Mouse (Mus musculus): ENCODE data around the gene Tkt. TPM values are rescaled to one million over a fixed set of nuclear protein-coding genes. Genes with fewer than 3 reads are reported as not detected.
A peak's percentile ranks its signal among the peaks of the same experiment; 100 is the strongest.

Tkt gene
- 210 and 213 TPM in 2 replicates for polyA plus RNA-seq (2015; fragmentation: Nextera tagmentation; extraction: Ambion mirVana)

DNA sequence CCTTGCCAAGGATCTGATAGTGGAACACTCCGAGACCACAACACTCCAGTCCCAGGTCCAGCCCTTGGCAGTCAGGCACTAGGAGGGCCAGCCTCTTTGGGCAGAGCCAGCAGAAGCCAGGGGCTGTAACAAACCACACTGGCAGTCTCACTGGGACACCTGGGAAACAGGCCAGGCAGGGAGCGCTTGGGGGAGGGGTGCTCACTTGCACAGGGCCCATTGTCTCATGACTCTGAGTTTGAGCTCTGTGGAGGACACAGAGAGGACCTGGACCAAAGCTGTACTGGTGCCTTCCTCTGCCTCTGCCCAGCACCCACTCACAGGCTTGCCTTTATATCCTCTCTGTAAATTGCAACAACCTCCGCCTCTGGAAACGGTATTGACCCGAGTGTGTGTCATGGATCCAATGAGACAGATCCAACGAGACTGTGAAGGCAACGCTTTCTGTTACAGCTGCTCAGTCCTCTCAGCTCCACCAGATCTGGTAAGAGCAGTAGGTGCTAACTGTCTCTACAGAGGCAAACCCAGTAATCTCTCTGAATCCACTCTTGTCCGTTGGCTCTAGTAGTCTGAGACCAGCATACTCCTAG is at the start of gene Tkt:
Gene Tkt, plus strand, starts transcription at position 229 of the 590 bp plus-strand sequence.
- H3K36me3 ChIP-seq: no peaks in the 10 kb centered on the region
- ATAC-seq: peak; percentile 22
- peak within 1 kb of the TSS; percentile 92 for H3K9ac ChIP-seq (replicated peaks)
- H3K9me3 ChIP-seq: no peaks in the 10 kb centered on the region
- H3K27ac ChIP-seq: peak within 1 kb of the TSS; percentile 93
- peak within 1 kb of the TSS; percentile 71 for H3K4me3 ChIP-seq (replicated peaks)
- peaks cover 34% of the 10 kb centered on the region for H3K4me1 ChIP-seq (replicated peaks)
- WGBS: 29% methylated on average over 8 of the region's 8 CpGs
- peak within 1 kb of the TSS; percentile 92 for H3K4me2 ChIP-seq (replicated peaks)
- no peaks in the 10 kb centered on the region for H3K27me3 ChIP-seq

DNA sequence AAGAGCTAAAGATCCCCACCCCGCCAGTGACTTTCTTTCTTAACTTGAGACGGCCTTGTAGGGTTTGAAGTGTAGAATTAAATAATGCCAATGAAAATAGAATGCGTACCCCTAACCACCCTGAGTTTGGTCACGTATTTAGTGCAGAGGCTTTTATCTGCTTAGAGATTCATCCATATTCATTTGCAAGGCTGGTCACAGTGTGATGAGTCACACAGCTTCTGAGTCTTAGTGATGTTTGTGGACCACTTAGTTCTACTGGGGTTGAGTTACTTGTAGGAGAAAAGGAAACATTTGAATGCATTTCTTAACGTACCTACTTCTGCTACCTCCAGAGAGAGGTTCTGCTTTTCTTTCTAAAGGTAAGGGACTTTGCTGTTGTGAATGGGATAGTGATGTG is 43.2 kb upstream of the Tkt start:
- Histone ChIP-seq H3K27ac (no peak overlapping the region), H3K9ac (replicated peaks) (no peak overlapping the region), H3K4me2 (replicated peaks) (no peak overlapping the region), H3K4me3 (replicated peaks) (no peak overlapping the region), H3K36me3 (peaks cover 58% of the 10 kb centered on the region), H3K4me1 (replicated peaks) (no peaks in the 10 kb centered on the region), H3K9me3 (no peaks in the 10 kb centered on the region), H3K27me3 (no peaks in the 10 kb centered on the region)
- WGBS: 81% methylated on average over 5 of the region's 5 CpGs
- no peak for ATAC-seq

DNA sequence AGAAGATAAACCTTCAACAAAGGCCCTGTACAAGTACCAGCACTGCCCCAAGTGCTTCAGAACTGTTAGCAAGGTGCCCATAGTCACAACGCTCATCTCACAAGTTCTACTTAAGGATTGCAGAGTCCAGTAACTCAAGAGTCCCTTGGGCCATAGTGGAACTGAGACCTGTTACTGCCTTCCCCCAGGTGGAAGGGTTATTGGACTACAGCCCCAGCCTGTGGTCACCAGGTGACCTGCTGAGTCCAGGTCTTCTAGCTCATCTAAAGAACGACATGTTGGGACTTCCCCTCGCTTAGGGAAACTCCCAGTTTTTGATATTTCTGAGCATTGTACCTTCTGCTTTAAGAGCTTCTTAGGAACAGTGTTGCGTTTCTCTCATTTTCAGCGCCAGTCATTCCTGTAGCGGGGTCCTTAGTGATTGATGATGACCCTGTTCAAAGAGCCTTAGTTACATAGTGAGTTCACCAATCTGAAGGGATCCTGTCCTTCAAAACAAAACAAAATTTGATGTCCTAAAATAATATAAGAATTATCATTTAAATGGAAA is 37.9 kb upstream of the Tkt start:
- WGBS: 95% methylated on average over 6 of the region's 6 CpGs
- Histone ChIP-seq H3K36me3 (peaks cover 66% of the 10 kb centered on the region), H3K4me1 (replicated peaks) (no peaks in the 10 kb centered on the region), H3K4me2 (replicated peaks) (no peak overlapping the region), H3K27ac (no peak overlapping the region), H3K27me3 (no peaks in the 10 kb centered on the region), H3K9ac (replicated peaks) (no peak overlapping the region), H3K4me3 (replicated peaks) (no peak overlapping the region), H3K9me3 (no peaks in the 10 kb centered on the region)
- no peak for ATAC-seq

DNA sequence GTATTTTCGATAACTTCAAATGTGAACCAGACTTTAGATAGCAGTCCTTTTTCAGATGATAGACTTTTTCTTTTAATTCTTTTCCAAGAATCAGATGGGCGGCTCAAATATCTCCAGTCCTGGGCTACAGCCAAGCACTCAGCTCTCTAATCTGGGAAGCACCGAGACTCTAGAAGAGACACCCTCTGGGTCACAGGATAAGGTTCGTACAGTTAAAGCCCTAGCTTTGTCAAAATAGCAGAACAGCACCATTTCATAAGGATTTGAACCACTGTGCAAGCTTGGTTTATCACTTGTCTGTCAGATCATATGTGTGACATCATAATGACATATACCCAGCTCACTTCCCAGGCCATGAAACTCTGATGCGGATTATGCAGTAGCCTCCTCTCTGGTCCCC is 35.3 kb upstream of the Tkt start:
- Histone ChIP-seq H3K9ac (replicated peaks) (no peak overlapping the region), H3K4me1 (replicated peaks) (no peaks in the 10 kb centered on the region), H3K27ac (no peak overlapping the region), H3K36me3 (peaks cover 49% of the 10 kb centered on the region), H3K4me3 (replicated peaks) (no peak overlapping the region), H3K4me2 (replicated peaks) (no peak overlapping the region), H3K27me3 (no peaks in the 10 kb centered on the region), H3K9me3 (no peaks in the 10 kb centered on the region)
- 94% methylated on average over 5 of the region's 5 CpGs for WGBS
- ATAC-seq: no peak

DNA sequence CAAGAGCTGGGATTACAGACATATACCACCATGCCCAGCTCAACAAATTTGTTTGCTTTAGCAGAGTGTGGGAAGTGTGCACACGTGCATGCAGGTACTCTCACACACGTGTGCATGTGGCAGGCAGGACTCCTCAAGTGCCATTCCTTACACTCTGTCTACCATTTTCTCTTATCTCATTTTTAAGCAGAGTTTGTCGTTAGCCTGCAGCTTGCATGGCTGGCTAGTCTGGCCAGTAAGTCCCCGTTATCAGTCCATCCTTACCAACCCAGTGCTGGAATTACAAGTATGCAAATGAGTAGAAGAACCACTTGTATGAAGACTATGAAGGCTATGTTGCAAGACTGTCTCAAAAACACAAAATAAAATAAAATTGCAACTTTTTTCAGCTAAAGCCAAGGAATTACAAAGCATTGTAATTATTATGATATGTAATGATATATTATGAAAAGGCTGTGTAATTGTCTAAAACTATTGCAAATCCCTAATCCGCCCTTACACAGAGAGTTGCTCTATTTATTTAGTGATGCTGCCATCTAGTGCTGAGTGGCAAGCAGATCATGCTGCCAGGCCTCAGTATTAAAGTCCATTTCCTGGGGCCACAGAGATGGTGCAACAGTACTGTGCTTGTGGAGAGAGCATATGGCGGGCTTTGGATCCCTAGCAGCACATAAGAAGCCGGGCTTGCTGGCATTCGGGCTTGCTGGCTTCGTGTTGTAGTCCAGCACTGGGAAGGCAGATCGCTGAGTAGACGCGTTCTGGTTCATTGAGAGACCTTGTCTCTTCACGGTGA is 32.0 kb upstream of the Tkt start:
- Histone ChIP-seq H3K4me2 (replicated peaks) (no peak overlapping the region), H3K4me3 (replicated peaks) (no peak overlapping the region), H3K36me3 (peaks cover 64% of the 10 kb centered on the region), H3K4me1 (replicated peaks) (no peaks in the 10 kb centered on the region), H3K27ac (no peak overlapping the region), H3K9me3 (no peaks in the 10 kb centered on the region), H3K9ac (replicated peaks) (no peak overlapping the region), H3K27me3 (no peaks in the 10 kb centered on the region)
- 0 out of 2 replicates have a peak, but pooled peaks have one; percentile 27 for ATAC-seq
- 95% methylated on average over 13 of the region's 13 CpGs for WGBS

DNA sequence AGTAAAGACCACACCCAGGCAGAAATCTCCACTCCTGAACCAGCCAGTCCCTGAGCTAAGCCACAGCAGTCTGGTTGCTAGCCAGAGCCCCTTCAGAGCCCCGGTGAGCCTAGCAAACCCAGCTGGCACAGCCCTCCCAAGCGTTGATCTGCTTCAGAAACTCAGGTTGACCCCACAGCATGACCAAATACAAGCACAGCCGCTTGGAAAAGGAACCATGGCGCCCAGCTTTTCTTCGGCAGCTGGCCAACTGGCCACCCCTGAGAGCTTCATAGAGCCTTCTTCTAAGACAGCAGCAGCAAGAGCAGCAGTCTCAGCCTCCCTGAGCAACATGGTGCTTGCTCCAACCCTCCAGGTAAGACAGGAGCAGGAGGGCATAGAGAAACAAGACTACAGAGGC is 28.8 kb upstream of the Tkt start:
- WGBS: 90% methylated on average over 5 of the region's 5 CpGs
- Histone ChIP-seq H3K9me3 (no peaks in the 10 kb centered on the region), H3K9ac (replicated peaks) (no peak overlapping the region), H3K4me1 (replicated peaks) (no peaks in the 10 kb centered on the region), H3K36me3 (peaks cover 70% of the 10 kb centered on the region), H3K4me2 (replicated peaks) (no peak overlapping the region), H3K27me3 (no peaks in the 10 kb centered on the region), H3K4me3 (replicated peaks) (no peak overlapping the region), H3K27ac (no peak overlapping the region)
- no peak for ATAC-seq

DNA sequence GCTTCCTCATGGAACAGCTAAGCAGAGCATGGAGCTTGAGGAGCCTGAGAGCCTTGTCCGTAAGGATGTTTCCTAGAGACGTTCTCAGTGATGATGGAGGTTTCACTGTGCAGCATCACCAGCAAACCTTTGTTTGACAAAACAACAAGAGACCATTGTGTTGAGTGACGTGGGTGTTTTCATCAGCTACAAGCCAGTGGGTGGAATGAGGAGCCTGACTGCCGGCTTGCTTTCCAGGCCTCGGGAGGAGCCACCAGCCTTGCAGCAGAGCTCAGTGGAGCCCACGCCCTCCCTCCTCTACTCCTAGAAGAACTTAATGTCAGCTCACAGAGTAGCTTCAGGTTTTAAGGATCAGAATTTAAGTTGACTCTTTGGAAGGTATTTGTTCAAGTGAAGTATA is 24.8 kb upstream of the Tkt start:
- WGBS: 85% methylated on average over 6 of the region's 6 CpGs
- peaks cover 91% of the 10 kb centered on the region for H3K36me3 ChIP-seq
- ATAC-seq: no peak
- H3K9me3 ChIP-seq: no peaks in the 10 kb centered on the region
- H3K4me2 ChIP-seq (replicated peaks): no peak overlapping the region
- no peak overlapping the region for H3K27ac ChIP-seq
- H3K27me3 ChIP-seq: no peaks in the 10 kb centered on the region
- no peak overlapping the region for H3K9ac ChIP-seq (replicated peaks)
- no peaks in the 10 kb centered on the region for H3K4me1 ChIP-seq (replicated peaks)
- no peak overlapping the region for H3K4me3 ChIP-seq (replicated peaks)

DNA sequence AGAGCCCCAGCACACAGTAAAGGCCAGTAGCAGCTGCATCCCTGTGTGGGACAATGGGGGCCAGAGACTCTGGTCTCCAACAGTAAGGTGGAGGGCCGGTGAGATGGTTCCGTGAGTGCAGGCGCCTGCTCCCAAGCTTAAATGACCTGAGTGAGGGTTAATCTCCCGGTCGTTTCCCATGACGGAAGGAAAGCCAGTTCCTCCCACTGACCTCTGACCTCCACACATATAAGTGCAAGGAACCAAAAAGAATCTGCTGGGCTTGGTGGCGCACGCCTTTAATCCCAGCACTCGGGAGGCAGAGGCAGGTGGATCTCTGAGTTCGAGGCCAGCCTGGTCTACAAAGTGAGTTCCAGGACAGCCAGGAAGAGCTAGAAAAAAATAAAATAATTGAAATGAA is 19.8 kb upstream of the Tkt start:
- no peak for ATAC-seq
- no peak overlapping the region for H3K4me2 ChIP-seq (replicated peaks)
- H3K9me3 ChIP-seq: no peaks in the 10 kb centered on the region
- no peak overlapping the region for H3K9ac ChIP-seq (replicated peaks)
- H3K27ac ChIP-seq: no peak overlapping the region
- H3K36me3 ChIP-seq: peaks cover 49% of the 10 kb centered on the region
- no peaks in the 10 kb centered on the region for H3K27me3 ChIP-seq
- H3K4me1 ChIP-seq (replicated peaks): peaks cover 11% of the 10 kb centered on the region; the same call in 1 of the 2 replicates
- 87% methylated on average over 10 of the region's 10 CpGs for WGBS
- no peak overlapping the region for H3K4me3 ChIP-seq (replicated peaks)

DNA sequence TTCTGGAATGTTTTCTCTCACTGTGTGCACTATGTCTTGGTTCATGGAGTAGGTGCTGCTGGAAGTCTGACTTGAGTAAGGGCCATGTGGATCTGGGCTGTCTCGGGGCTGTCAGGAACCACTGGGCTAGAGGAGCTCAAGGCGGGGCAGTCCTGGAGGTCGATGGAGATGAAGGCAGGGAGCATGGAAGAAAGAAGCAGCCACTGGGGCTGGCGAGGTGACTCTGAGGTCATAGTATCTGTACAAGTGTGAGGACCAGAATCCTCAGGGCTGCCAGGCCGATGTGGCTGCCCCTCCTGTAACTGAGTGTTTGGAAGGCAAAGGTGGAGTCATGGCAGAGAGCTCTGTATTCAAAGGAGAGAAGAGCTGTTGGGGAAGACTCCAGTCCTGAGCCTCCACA is 19.2 kb upstream of the Tkt start:
- H3K4me3 ChIP-seq (replicated peaks): no peak overlapping the region
- peaks cover 11% of the 10 kb centered on the region; the same call in 1 of the 2 replicates for H3K4me1 ChIP-seq (replicated peaks)
- peaks cover 43% of the 10 kb centered on the region for H3K36me3 ChIP-seq
- H3K9ac ChIP-seq (replicated peaks): no peak overlapping the region
- WGBS: 87% methylated on average over 5 of the region's 5 CpGs
- H3K27me3 ChIP-seq: no peaks in the 10 kb centered on the region
- H3K27ac ChIP-seq: no peak overlapping the region
- no peak overlapping the region for H3K4me2 ChIP-seq (replicated peaks)
- H3K9me3 ChIP-seq: no peaks in the 10 kb centered on the region
- ATAC-seq: no peak

DNA sequence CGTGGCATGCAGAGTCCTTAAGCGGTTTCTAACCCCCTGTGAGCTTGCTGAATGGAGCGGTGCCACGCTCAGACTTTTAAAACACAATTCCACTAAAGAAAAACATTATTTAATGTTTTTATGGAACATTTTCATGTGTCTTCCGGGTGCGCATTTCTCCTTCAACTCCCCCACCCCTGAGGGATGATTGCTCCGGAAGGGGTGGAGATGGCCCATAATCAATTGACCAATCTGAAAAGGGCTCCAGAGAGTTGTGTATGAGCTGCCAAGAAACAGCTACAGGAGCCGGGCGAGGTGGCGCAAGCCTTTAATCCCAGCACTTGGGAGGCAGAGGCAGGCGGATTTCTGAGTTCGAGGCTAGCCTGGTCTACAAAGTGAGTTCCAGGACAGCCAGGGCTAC is 18.7 kb upstream of the Tkt start:
- 93% methylated on average over 12 of the region's 12 CpGs for WGBS
- H3K4me1 ChIP-seq (replicated peaks): peaks cover 11% of the 10 kb centered on the region; the same call in 1 of the 2 replicates
- no peak overlapping the region for H3K4me3 ChIP-seq (replicated peaks)
- peaks cover 41% of the 10 kb centered on the region for H3K36me3 ChIP-seq
- H3K27ac ChIP-seq: no peak overlapping the region
- no peaks in the 10 kb centered on the region for H3K9me3 ChIP-seq
- no peak overlapping the region for H3K4me2 ChIP-seq (replicated peaks)
- H3K9ac ChIP-seq (replicated peaks): no peak overlapping the region
- ATAC-seq: no peak
- H3K27me3 ChIP-seq: no peaks in the 10 kb centered on the region

DNA sequence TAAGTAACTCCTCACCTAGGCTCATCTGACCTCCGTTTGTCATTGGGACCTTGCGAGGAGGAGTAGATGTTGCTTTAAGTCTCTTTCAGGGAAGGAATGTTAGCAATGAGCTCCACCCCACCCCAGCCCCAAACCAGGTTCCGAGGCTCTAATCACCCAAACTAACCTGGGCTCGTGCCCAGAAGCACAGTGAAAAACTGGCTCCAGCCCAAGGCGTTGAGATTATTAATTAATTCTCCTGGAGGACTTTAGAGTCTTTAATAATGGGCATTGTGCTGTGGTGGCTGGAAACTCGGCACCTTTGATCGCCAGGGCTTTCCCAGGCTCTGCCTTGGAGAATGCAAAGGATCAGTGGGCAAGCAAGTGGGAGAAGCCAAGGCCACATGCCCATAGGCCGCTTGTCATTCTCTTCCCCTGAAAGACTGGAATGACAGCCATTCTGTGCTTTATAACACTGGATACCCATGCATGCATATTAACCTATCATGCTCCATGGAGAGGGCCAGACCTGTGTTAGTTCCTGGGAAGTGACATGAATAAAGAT is 17.4 kb upstream of the Tkt start:
- Histone ChIP-seq H3K4me3 (replicated peaks) (no peak overlapping the region), H3K36me3 (peaks cover 29% of the 10 kb centered on the region), H3K4me2 (replicated peaks) (no peak overlapping the region), H3K27ac (0 out of 2 replicates have a peak overlapping the region, but pooled peaks have one; percentile 30), H3K4me1 (replicated peaks) (peaks cover 11% of the 10 kb centered on the region; the same call in 1 of the 2 replicates), H3K9me3 (no peaks in the 10 kb centered on the region), H3K9ac (replicated peaks) (no peak overlapping the region), H3K27me3 (no peaks in the 10 kb centered on the region)
- WGBS: 64% methylated on average over 8 of the region's 8 CpGs
- ATAC-seq: peak; percentile 66

DNA sequence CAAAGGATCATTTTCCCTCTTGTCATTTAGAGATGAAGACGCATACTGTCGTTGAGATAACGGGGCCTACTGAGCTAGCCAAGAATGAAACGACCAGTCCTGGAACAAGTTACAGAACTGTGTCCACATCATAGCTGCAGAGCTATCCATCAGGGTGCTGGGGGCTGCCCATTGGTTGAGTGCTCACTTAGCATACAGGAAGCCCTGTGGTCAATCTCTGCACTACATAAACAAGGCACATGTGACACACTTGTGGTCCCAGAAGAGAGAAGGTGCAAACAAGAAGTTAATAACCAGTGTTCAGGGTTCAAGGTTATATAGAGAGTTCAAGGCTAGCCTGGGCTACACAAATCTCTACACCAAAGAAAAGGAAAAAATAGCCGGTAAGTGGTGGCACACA is 16.7 kb upstream of the Tkt start:
- no peak overlapping the region for H3K4me2 ChIP-seq (replicated peaks)
- no peaks in the 10 kb centered on the region for H3K27me3 ChIP-seq
- no peak overlapping the region for H3K27ac ChIP-seq
- no peaks in the 10 kb centered on the region for H3K9me3 ChIP-seq
- no peak overlapping the region for H3K9ac ChIP-seq (replicated peaks)
- no peak overlapping the region for H3K4me3 ChIP-seq (replicated peaks)
- peak; percentile 43; the same call in 1 of the 2 replicates for ATAC-seq
- H3K36me3 ChIP-seq: peaks cover 23% of the 10 kb centered on the region
- 78% methylated on average over 5 of the region's 5 CpGs for WGBS
- H3K4me1 ChIP-seq (replicated peaks): peaks cover 11% of the 10 kb centered on the region; the same call in 1 of the 2 replicates
